Mouse (Mus musculus) heart, embryonic 10.5 days (tissue): ENCODE measurements around the gene Ngdn. TPM values are rescaled to one million over a fixed set of nuclear protein-coding genes. Genes with fewer than 3 reads are reported as not detected.
"Not testable (repeated sequence)": the region's sequence is repeated elsewhere in the genome, so short reads cannot be mapped to it uniquely, and the experiment has no call there.

Source experiments
- DNase-seq: peaks from one replicate; pipeline ENCODE4 v3.0.0-alpha.2; 2017; ENCODE audit warnings: low spot score
- H3K27ac ChIP-seq: fragments of 300-500 bp; sonication (generic); 2 replicates; pipeline ENCODE4 v1.5.1; 2016; ENCODE audit warnings: mild to moderate bottlenecking
- H3K27me3 ChIP-seq: fragments of 300-500 bp; sonication (generic); 2 replicates; pipeline ENCODE4 v1.6.1; 2016; ENCODE audit warnings: mild to moderate bottlenecking; ENCODE audit not compliant: poor library complexity, insufficient read depth, severe bottlenecking
- H3K36me3 ChIP-seq: fragments of 300-500 bp; sonication (generic); 2 replicates; pipeline ENCODE4 v1.6.1; 2016; ENCODE audit warnings: mild to moderate bottlenecking, moderate library complexity
- H3K4me1 ChIP-seq: fragments of 300-500 bp; sonication (generic); 2 replicates; pipeline ENCODE4 v1.6.1; 2016; ENCODE audit warnings: mild to moderate bottlenecking
- H3K4me3 ChIP-seq: fragments of 300-500 bp; sonication (generic); 2 replicates; pipeline ENCODE4 v1.5.1; 2016; ENCODE audit warnings: mild to moderate bottlenecking, moderate library complexity
- H3K9me3 ChIP-seq: fragments of 300-500 bp; sonication (generic); 2 replicates; pipeline ENCODE4 v1.6.1; 2016; ENCODE audit warnings: mild to moderate bottlenecking, moderate library complexity
- WGBS: fragments of 180-500 bp; shearing (Covaris S2); methylation state at CpG from one replicate; pipeline ENCODE4 v1.1.7; 2016; 5-methylcytosine and 5-hydroxymethylcytosine counted together
- polyA plus RNA-seq: library from polyadenylated mRNA; unstranded; fragments of >200 nt; fragmentation: Nextera tagmentation; extraction: Ambion mirVana; gene quantifications from 2 replicates; pipeline ENCODE4 v1.2.1, GENCODE M21; 2016

The Ngdn gene
- polyA plus RNA-seq, 1 experiment from 2014 or later = 88.8 TPM

- 82% methylated on average over 9 of the region's 9 CpGs for WGBS
These were observed 5.1 kb downstream of the Ngdn start for GRCm38 (mm10) chr14:55020394-55020793.

GRCm38 (mm10) chr14:55023011-55023410 lies 7.8 kb downstream of the Ngdn start:
- 87% methylated on average over 15 of the region's 15 CpGs for WGBS
- no peak for DNase-seq
- Histone ChIP-seq H3K27ac (no peak overlapping the region), H3K27me3 (no peaks in the 10 kb centered on the region), H3K9me3 (no peaks in the 10 kb centered on the region), H3K4me1 (peaks cover 9% of the 10 kb centered on the region), H3K4me3 (no peak overlapping the region), H3K36me3 (peaks cover 65% of the 10 kb centered on the region)

More at GRCm38 (mm10) chr14:55020394-55020793, 5.1 kb downstream of the Ngdn start:
- Histone ChIP-seq H3K9me3 (no peaks in the 10 kb centered on the region), H3K27ac (no peak overlapping the region), H3K4me1 (no peaks in the 10 kb centered on the region), H3K36me3 (peaks cover 76% of the 10 kb centered on the region), H3K4me3 (no peak overlapping the region), H3K27me3 (no peaks in the 10 kb centered on the region)
- DNase-seq = no peak

GRCm38 (mm10) chr14:55024236-55024635 lies 9.0 kb downstream of the Ngdn start:
- Histone ChIP-seq H3K9me3 (no peaks in the 10 kb centered on the region), H3K27ac (no peak overlapping the region), H3K4me1 (peaks cover 20% of the 10 kb centered on the region), H3K36me3 (peaks cover 60% of the 10 kb centered on the region), H3K27me3 (no peaks in the 10 kb centered on the region), H3K4me3 (no peak overlapping the region)
- no peak for DNase-seq
- 67% methylated on average over 7 of the region's 7 CpGs for WGBS

- 77% methylated on average over 5 of the region's 5 CpGs for WGBS
- Histone ChIP-seq H3K9me3 (no peaks in the 10 kb centered on the region), H3K4me3 (no peak overlapping the region), H3K27ac (no peak overlapping the region), H3K36me3 (peaks cover 49% of the 10 kb centered on the region), H3K4me1 (peaks cover 20% of the 10 kb centered on the region), H3K27me3 (no peaks in the 10 kb centered on the region)
- DNase-seq = no peak
These were observed 10.3 kb downstream of the Ngdn start for GRCm38 (mm10) chr14:55025527-55025926.

GRCm38 (mm10) chr14:55027251-55027650 lies 12.0 kb downstream of the Ngdn start:
- Histone ChIP-seq H3K36me3 (peaks cover 32% of the 10 kb centered on the region), H3K27me3 (no peaks in the 10 kb centered on the region), H3K27ac (no peak overlapping the region), H3K9me3 (no peaks in the 10 kb centered on the region), H3K4me3 (no peak overlapping the region), H3K4me1 (peaks cover 20% of the 10 kb centered on the region)
- 7% methylated on average over 5 of the region's 5 CpGs for WGBS
- DNase-seq = peak; percentile 85

- WGBS = 32% methylated on average over 6 of the region's 6 CpGs
These were observed 12.4 kb downstream of the Ngdn start for GRCm38 (mm10) chr14:55027653-55028052.

GRCm38 (mm10) chr14:55028333-55028835 lies 13.1 kb downstream of the Ngdn start:
- 15% methylated on average over 4 of the region's 5 CpGs for WGBS
- H3K4me1 ChIP-seq = peaks cover 23% of the 10 kb centered on the region
- peak overlapping the region; percentile 8; the same call in 1 of the 2 replicates for H3K4me3 ChIP-seq
- H3K36me3 ChIP-seq = peaks cover 21% of the 10 kb centered on the region
- no peaks in the 10 kb centered on the region for H3K27me3 ChIP-seq
- H3K9me3 ChIP-seq = no peaks in the 10 kb centered on the region
- peak overlapping the region; percentile 42 for H3K27ac ChIP-seq
- DNase-seq = no peak

More at GRCm38 (mm10) chr14:55027653-55028052, 12.4 kb downstream of the Ngdn start:
- Histone ChIP-seq H3K36me3 (peaks cover 28% of the 10 kb centered on the region), H3K4me1 (peaks cover 21% of the 10 kb centered on the region), H3K9me3 (no peaks in the 10 kb centered on the region), H3K27me3 (no peaks in the 10 kb centered on the region), H3K27ac (no peak overlapping the region), H3K4me3 (no peak overlapping the region)
- DNase-seq = no peak

- H3K4me3 ChIP-seq = no peak overlapping the region
- H3K4me1 ChIP-seq = peaks cover 23% of the 10 kb centered on the region
- H3K27me3 ChIP-seq = no peaks in the 10 kb centered on the region
- H3K36me3 ChIP-seq = peaks cover 13% of the 10 kb centered on the region
- DNase-seq = no peak
- H3K27ac ChIP-seq = no peak overlapping the region
- H3K9me3 ChIP-seq = no peaks in the 10 kb centered on the region
- WGBS = 6% methylated on average over 11 of the region's 11 CpGs
These were observed 13.9 kb downstream of the Ngdn start for GRCm38 (mm10) chr14:55029034-55029698.

GRCm38 (mm10) chr14:55032695-55033225 lies 17.5 kb downstream of the Ngdn start:
- H3K27ac ChIP-seq = no peak overlapping the region
- peaks cover 16% of the 10 kb centered on the region for H3K4me1 ChIP-seq
- H3K4me3 ChIP-seq = no peak overlapping the region
- WGBS = 53% methylated on average over 19 of the region's 19 CpGs
- DNase-seq = no peak
- H3K9me3 ChIP-seq = no peaks in the 10 kb centered on the region
- no peaks in the 10 kb centered on the region for H3K36me3 ChIP-seq
- no peaks in the 10 kb centered on the region for H3K27me3 ChIP-seq

GRCm38 (mm10) chr14:55043694-55044093 lies 28.4 kb downstream of the Ngdn start:
- not testable (repeated sequence) for H3K27ac ChIP-seq, H3K4me3 ChIP-seq, H3K27me3 ChIP-seq, DNase-seq, H3K36me3 ChIP-seq, H3K4me1 ChIP-seq, H3K9me3 ChIP-seq
- WGBS = 63% methylated on average over 2 of the region's 2 CpGs

- Histone ChIP-seq H3K36me3 (no peaks in the 10 kb centered on the region), H3K27ac (no peak overlapping the region), H3K4me1 (no peaks in the 10 kb centered on the region), H3K9me3 (no peaks in the 10 kb centered on the region), H3K4me3 (no peak overlapping the region), H3K27me3 (no peaks in the 10 kb centered on the region)
- 77% methylated on average over 2 of the region's 2 CpGs for WGBS
- no peak for DNase-seq
These were observed 32.8 kb downstream of the Ngdn start for GRCm38 (mm10) chr14:55047971-55048531.

- no peaks in the 10 kb centered on the region for H3K9me3 ChIP-seq
- H3K4me1 ChIP-seq = no peaks in the 10 kb centered on the region
- 84% methylated on average over 9 of the region's 9 CpGs for WGBS
- H3K27me3 ChIP-seq = peaks cover 17% of the 10 kb centered on the region
- no peaks in the 10 kb centered on the region for H3K36me3 ChIP-seq
- H3K4me3 ChIP-seq = no peak overlapping the region
- DNase-seq = no peak
- H3K27ac ChIP-seq = no peak overlapping the region
These were observed 37.2 kb downstream of the Ngdn start for GRCm38 (mm10) chr14:55052496-55052895.

GRCm38 (mm10) chr14:55053050-55053449 lies 37.8 kb downstream of the Ngdn start:
- no peak overlapping the region for H3K4me3 ChIP-seq
- H3K4me1 ChIP-seq = no peaks in the 10 kb centered on the region
- H3K27ac ChIP-seq = no peak overlapping the region
- H3K36me3 ChIP-seq = no peaks in the 10 kb centered on the region
- no peak for DNase-seq
- 82% methylated on average over 4 of the region's 4 CpGs for WGBS
- H3K9me3 ChIP-seq = no peaks in the 10 kb centered on the region
- peaks cover 17% of the 10 kb centered on the region for H3K27me3 ChIP-seq
